Mouse (Mus musculus) heart, embryonic 16.5 days (tissue): ENCODE measurements around the gene Nfat5. TPM values are rescaled to one million over a fixed set of nuclear protein-coding genes. Genes with fewer than 3 reads are reported as not detected.

Experiments
- ATAC-seq: fragments of 200-750 bp; cut with Nextera tagmentation; replicated peaks from 2 replicates; pipeline ENCODE4 v1.8.0; 2017; ENCODE audit warnings: moderate number of reproducible peaks; ENCODE audit not compliant: insufficient read depth, low FRiP score; ENCODE audit errors: extremely low read depth
- H3K27ac ChIP-seq: fragments of 300-500 bp; sonication (generic); 2 replicates; pipeline ENCODE4 v1.5.1; 2014; ENCODE audit warnings: mild to moderate bottlenecking, low read length, control low read depth, moderate library complexity
- H3K27me3 ChIP-seq: fragments of 300-500 bp; sonication (generic); 2 replicates; pipeline ENCODE4 v1.6.1; 2014; ENCODE audit warnings: low read length, mixed read lengths; ENCODE audit not compliant: control insufficient read depth, insufficient read depth
- H3K36me3 ChIP-seq: fragments of 300-500 bp; sonication (generic); 2 replicates; pipeline ENCODE4 v1.6.1; 2014; ENCODE audit not compliant: control insufficient read depth, insufficient read depth
- H3K4me1 ChIP-seq: fragments of 300-500 bp; sonication (generic); 2 replicates; pipeline ENCODE4 v1.6.1; 2014; ENCODE audit warnings: low read length, mixed read lengths; ENCODE audit not compliant: control insufficient read depth, insufficient read depth
- H3K4me2 ChIP-seq: fragments of 300-500 bp; sonication (generic); 2 replicates; pipeline ENCODE4 v1.6.1; 2014; ENCODE audit warnings: low read depth, mild to moderate bottlenecking, control low read depth, low read length
- H3K4me3 ChIP-seq: fragments of 300-500 bp; sonication (generic); 2 replicates; pipeline ENCODE4 v1.5.1; 2014; ENCODE audit warnings: mild to moderate bottlenecking, control low read depth, low read length
- H3K9ac ChIP-seq: fragments of 300-500 bp; sonication (generic); 2 replicates; pipeline ENCODE4 v1.6.1; 2014; ENCODE audit warnings: low read length, control low read depth
- H3K9me3 ChIP-seq: fragments of 300-500 bp; sonication (generic); replicated peaks from 2 replicates; pipeline ENCODE4 v1.6.1; 2016; ENCODE audit warnings: low read length; ENCODE audit not compliant: control insufficient read depth
- WGBS: fragments of 180-500 bp; shearing (Covaris S2); extraction: QIAGEN DNeasy Blood & Tissue Kit; methylation state at CpG from one replicate; pipeline ENCODE4 v1.1.7; 2014; 5-methylcytosine and 5-hydroxymethylcytosine counted together
- polyA plus RNA-seq: library from polyadenylated mRNA; unstranded; fragments of >200 nt; fragmentation: Nextera tagmentation; extraction: Ambion mirVana; gene quantifications from 2 replicates; pipeline ENCODE4 v1.2.1, GENCODE M21; 2015

Gene Nfat5
- polyA plus RNA-seq, 1 experiment from 2014 or later, result 10.7 TPM

DNA sequence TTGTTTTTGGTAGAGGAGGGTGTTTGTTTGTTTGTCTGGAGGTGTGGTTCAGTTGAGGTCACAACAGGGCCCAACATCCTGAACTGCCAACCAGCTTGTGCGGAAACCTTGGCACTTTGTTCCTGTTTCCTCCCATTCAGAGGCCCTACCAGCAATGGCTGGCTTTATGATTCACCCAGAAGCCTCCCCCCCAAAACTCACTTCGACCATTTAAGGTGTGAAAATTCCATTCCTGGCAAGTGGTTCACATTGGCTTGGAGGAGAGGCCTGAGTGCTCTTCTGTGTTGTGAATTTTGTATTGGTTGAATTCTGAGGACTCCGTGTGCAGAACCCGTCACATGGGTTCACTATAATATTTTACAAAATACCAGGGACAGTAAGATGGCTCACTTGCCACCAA lies 32.1 kb upstream of the Nfat5 start:
- ATAC-seq, result no peak

DNA sequence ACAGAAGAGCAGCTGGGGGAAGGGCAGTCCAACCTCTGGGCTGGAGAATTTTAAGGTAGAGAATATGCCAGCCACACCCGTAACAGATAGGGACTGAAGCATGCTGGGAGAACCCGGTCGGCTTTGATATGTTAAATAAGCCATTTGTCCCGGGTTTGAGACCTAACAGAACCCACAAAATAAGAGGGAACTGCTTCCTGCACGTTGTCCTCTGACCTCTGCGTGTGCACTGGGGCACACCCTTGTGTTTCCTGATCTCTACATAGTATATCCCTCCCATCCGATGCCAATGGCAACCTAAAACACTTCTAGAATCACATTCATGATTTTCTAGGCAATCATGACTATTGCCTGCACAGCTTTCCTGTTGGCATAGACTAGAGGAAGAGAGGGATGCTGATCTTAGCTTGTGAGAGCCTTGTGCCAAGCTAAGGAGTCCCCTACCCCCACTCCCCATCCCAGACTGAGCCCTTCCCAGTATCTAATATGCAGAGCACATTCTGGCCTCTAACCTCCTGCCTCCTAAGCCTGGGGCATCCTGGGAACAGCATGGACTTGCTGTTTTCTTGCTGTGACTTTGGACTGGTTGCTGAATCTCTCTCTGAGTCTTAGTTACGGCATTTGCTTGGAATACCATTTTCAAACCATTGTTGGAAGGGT lies 31.1 kb upstream of the Nfat5 start:
- ATAC-seq, result no peak
- no peak overlapping the region for H3K4me3 ChIP-seq
- no peaks in the 10 kb centered on the region for H3K36me3 ChIP-seq
- H3K4me2 ChIP-seq, result no peak overlapping the region
- H3K27me3 ChIP-seq, result no peaks in the 10 kb centered on the region
- WGBS, result 75% methylated on average over 8 of the region's 8 CpGs
- no peak overlapping the region for H3K9ac ChIP-seq
- no peak overlapping the region for H3K27ac ChIP-seq
- H3K4me1 ChIP-seq, result peaks cover 12% of the 10 kb centered on the region
- no peaks in the 10 kb centered on the region; the same call in 1 of the 2 replicates for H3K9me3 ChIP-seq

More for the DNA sequence above, 32.1 kb upstream of the Nfat5 start:
- Histone ChIP-seq H3K27ac (no peak overlapping the region), H3K4me3 (no peak overlapping the region), H3K9me3 (no peaks in the 10 kb centered on the region; the same call in 1 of the 2 replicates), H3K27me3 (no peaks in the 10 kb centered on the region), H3K4me2 (no peak overlapping the region), H3K9ac (no peak overlapping the region), H3K4me1 (peaks cover 9% of the 10 kb centered on the region), H3K36me3 (no peaks in the 10 kb centered on the region)
- 69% methylated on average over 4 of the region's 4 CpGs for WGBS

DNA sequence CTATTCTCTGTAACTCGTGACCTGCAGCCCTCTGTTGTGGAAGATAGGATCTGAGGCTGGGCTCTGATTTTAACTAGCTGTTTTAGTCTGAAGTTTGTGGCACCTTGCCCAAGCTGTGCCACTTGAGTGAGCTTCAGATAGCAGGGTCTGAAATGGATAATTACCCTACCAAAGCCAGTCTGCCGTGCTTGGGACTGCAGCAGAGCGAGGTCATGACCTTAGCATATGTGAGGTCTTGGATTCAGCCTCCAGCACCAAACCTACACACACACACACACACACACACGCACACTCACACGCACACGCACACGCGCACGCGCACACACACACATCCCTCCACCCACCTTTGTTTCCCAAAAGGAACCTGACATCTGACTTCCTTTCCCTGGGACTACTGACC lies 27.5 kb upstream of the Nfat5 start:
- Histone ChIP-seq H3K4me3 (no peak overlapping the region), H3K27me3 (no peaks in the 10 kb centered on the region), H3K27ac (peak overlapping the region; percentile 74), H3K4me1 (peaks cover 12% of the 10 kb centered on the region), H3K4me2 (peak overlapping the region; percentile 21; the same call in 1 of the 2 replicates), H3K36me3 (no peaks in the 10 kb centered on the region), H3K9ac (peak overlapping the region; percentile 29; the same call in 1 of the 2 replicates), H3K9me3 (no peaks in the 10 kb centered on the region; the same call in 1 of the 2 replicates)
- 56% methylated on average over 10 of the region's 10 CpGs for WGBS
- peak; percentile 72 for ATAC-seq

DNA sequence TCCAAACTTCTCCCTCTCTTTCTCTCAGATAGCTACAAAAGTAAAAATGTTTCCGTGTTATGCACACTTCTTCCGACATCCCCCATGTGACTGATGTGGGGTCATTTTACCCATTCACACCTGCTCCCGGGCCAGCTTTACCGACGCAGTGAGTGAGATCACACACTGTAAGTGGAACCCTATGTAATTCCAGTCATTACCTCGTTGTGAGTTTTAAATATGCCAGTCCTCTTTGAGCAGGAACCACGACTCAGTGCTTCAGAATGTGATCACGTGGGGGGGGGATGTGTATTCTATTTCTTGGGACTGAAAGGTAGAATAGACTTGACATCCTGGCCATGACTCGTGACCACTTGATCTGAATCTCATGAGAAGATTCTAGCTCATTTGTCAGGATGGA lies 24.8 kb upstream of the Nfat5 start:
- Histone ChIP-seq H3K27me3 (no peaks in the 10 kb centered on the region), H3K4me1 (peaks cover 12% of the 10 kb centered on the region), H3K27ac (no peak overlapping the region), H3K36me3 (no peaks in the 10 kb centered on the region), H3K4me2 (no peak overlapping the region), H3K9ac (no peak overlapping the region), H3K4me3 (no peak overlapping the region), H3K9me3 (no peaks in the 10 kb centered on the region; the same call in 1 of the 2 replicates)
- ATAC-seq, result no peak
- WGBS, result 39% methylated on average over 9 of the region's 9 CpGs

DNA sequence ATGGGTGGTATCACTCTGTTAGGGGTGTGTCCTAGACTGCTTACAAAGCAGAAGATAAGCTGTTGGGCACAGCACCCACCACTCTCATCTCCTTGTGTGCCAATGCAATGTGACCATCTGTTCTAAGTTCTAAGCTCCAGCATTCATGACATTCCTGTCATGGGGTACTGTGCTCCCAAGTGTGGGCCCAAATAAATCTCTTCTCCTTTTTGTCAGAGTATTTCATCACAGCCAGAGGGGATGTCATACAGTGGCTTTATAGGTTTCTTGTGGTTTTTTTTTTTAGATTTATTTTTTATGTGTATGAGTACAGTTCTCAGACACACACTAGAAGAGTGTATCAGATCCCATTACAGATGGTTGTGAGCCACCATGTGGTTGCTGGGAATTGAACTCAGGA lies 24.1 kb upstream of the Nfat5 start:
- H3K9me3 ChIP-seq, result no peaks in the 10 kb centered on the region; the same call in 1 of the 2 replicates
- ATAC-seq, result no peak

DNA sequence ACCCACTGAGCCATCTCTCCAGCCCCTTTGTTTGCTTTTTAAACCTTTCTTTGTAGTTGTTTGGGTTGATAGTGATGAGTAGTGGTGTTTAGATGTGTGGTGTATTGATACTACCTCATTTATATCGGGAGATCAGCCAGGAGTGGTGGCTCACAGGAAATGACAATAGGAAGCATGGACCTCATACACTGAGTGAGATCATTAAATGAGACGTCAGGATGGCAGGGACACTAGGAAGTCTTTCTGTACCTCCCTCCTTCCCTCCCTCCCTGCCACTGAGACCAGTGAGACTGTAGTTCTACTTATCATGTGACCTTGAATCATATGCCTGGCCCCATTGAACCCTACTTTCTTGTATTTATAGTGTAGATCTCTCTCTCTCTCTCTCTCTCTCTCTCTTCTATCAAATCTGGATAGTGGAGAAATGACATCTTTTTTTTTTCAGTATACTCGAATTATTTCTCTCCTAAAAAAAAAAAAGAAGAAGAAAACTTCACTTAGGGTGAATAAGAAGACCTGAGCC lies 23.6 kb upstream of the Nfat5 start:
- H3K9me3 ChIP-seq, result no peaks in the 10 kb centered on the region
- ATAC-seq, result no peak
- H3K27ac ChIP-seq, result no peak overlapping the region
- H3K4me1 ChIP-seq, result peaks cover 12% of the 10 kb centered on the region
- WGBS, result 44% methylated on average over 3 of the region's 3 CpGs
- no peak overlapping the region for H3K4me2 ChIP-seq
- no peak overlapping the region for H3K9ac ChIP-seq
- no peaks in the 10 kb centered on the region for H3K27me3 ChIP-seq
- no peak overlapping the region for H3K4me3 ChIP-seq
- H3K36me3 ChIP-seq, result no peaks in the 10 kb centered on the region

More for the DNA sequence above, 24.1 kb upstream of the Nfat5 start:
- Histone ChIP-seq H3K4me1 (peaks cover 12% of the 10 kb centered on the region), H3K27ac (no peak overlapping the region), H3K27me3 (no peaks in the 10 kb centered on the region), H3K9ac (no peak overlapping the region), H3K4me2 (no peak overlapping the region), H3K36me3 (no peaks in the 10 kb centered on the region), H3K4me3 (no peak overlapping the region)

DNA sequence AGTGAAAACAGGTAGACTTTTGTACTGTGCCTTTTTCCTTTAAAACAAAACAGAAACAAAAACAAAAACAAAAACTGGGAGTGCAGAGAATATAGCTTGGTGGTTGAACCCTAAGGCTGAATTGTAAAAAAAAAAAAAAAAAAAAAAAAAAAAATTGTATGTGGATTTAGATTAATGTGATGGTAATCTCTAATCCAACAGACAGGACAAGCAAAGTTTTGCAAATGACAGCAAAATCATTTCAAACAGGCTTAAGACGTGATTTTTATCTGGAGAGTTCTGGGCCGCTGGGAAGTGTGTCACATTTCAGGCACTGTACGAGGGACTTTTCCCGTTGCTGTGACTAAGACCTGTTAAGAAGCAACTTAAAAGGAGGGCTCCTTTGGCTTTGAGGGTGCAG lies 23.0 kb upstream of the Nfat5 start:
- Histone ChIP-seq H3K9ac (no peak overlapping the region), H3K27ac (no peak overlapping the region), H3K9me3 (no peaks in the 10 kb centered on the region), H3K36me3 (no peaks in the 10 kb centered on the region), H3K4me3 (no peak overlapping the region), H3K4me1 (peaks cover 12% of the 10 kb centered on the region), H3K4me2 (no peak overlapping the region), H3K27me3 (no peaks in the 10 kb centered on the region)
- 62% methylated on average over 4 of the region's 4 CpGs for WGBS
- ATAC-seq, result no peak

DNA sequence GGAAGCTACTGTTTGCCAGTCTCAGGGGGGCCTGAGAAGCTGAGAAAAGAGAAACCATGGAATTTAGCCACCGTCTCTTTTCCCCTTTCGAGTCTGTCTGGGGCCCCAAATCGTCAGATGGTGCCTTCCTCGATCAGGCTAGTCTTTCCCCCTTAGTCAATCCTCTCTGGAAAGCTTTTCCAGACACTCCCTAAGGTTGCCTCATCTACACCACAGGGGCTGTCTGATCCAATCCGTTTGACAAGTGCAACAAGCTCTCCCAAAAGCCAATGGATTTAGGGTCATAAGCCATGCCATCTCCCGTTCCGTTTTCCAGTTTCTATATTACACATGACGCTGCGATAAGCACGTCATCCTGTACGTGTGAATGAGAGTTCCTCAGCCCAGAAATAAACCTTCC lies 22.5 kb upstream of the Nfat5 start:
- no peaks in the 10 kb centered on the region for H3K27me3 ChIP-seq
- H3K9ac ChIP-seq, result no peak overlapping the region
- no peak overlapping the region for H3K4me3 ChIP-seq
- peaks cover 7% of the 10 kb centered on the region for H3K4me1 ChIP-seq
- H3K36me3 ChIP-seq, result no peaks in the 10 kb centered on the region
- no peak overlapping the region for H3K27ac ChIP-seq
- H3K9me3 ChIP-seq, result no peaks in the 10 kb centered on the region
- 66% methylated on average over 11 of the region's 11 CpGs for WGBS
- H3K4me2 ChIP-seq, result no peak overlapping the region
- no peak for ATAC-seq

DNA sequence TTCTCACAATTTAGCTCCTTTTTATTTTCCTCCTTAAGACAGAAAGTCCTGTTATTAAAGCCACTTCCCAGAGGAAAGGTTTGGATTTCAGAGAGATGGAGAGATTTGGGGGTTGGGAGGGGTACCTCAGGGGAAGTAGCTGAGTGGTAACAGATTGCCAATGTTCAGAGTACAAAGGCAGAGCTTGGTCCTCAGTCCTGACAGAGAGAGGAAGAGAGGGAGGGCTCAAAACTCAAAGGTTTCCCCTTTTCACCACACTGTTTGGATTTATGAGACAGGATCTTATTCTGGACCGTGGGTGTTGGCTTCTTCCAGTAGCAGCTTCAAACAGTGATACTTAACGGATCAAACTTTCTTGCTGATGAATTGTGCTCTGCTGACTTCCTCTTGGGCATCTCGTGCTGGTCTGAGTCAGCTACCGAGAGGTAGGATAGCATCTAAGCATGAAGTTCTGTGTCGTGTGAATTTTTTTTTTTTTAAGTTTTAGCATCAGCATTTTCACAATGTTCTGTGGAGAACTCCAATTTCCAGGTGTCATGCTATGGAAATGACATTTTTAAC lies 15.9 kb upstream of the Nfat5 start:
- H3K27ac ChIP-seq, result no peak overlapping the region
- H3K9me3 ChIP-seq, result no peaks in the 10 kb centered on the region
- H3K27me3 ChIP-seq, result no peaks in the 10 kb centered on the region
- no peak overlapping the region for H3K4me3 ChIP-seq
- H3K9ac ChIP-seq, result no peak overlapping the region
- no peaks in the 10 kb centered on the region for H3K4me1 ChIP-seq
- ATAC-seq, result no peak
- WGBS, result 58% methylated on average over 5 of the region's 5 CpGs
- no peak overlapping the region for H3K4me2 ChIP-seq
- H3K36me3 ChIP-seq, result no peaks in the 10 kb centered on the region
